Mouse (Mus musculus) kidney, embryonic 15.5 days (tissue): ENCODE data around the gene Xxylt1. TPM values are rescaled to one million over a fixed set of nuclear protein-coding genes. Genes with fewer than 3 reads are reported as not detected.

Experiments used
- ATAC-seq: fragments of 200-750 bp; cut with Nextera tagmentation; replicated peaks from 2 replicates; pipeline ENCODE4 v1.8.0; 2017; ENCODE audit warnings: moderate TSS enrichment; ENCODE audit not compliant: low FRiP score
- H3K27ac ChIP-seq: fragments of 300-500 bp; sonication (generic); 2 replicates; pipeline ENCODE4 v1.5.1; 2015; ENCODE audit warnings: mild to moderate bottlenecking, inconsistent platforms
- H3K27me3 ChIP-seq: fragments of 300-500 bp; sonication (generic); 2 replicates; pipeline ENCODE4 v1.6.1; 2015; ENCODE audit warnings: inconsistent platforms
- H3K36me3 ChIP-seq: fragments of 300-500 bp; sonication (generic); 2 replicates; pipeline ENCODE4 v1.6.1; 2015; ENCODE audit warnings: inconsistent platforms
- H3K4me1 ChIP-seq: fragments of 300-500 bp; sonication (generic); 2 replicates; pipeline ENCODE4 v1.6.1; 2015; ENCODE audit warnings: inconsistent platforms
- H3K4me2 ChIP-seq: fragments of 300-500 bp; sonication (generic); 2 replicates; pipeline ENCODE4 v1.6.1; 2015; ENCODE audit warnings: moderate library complexity, mild to moderate bottlenecking, inconsistent platforms
- H3K4me3 ChIP-seq: fragments of 300-500 bp; sonication (generic); replicated peaks from 2 replicates; pipeline ENCODE4 v1.5.1; 2015; ENCODE audit warnings: mild to moderate bottlenecking, inconsistent platforms
- H3K9ac ChIP-seq: fragments of 300-500 bp; sonication (generic); 2 replicates; pipeline ENCODE4 v1.6.1; 2015; ENCODE audit warnings: mild to moderate bottlenecking, inconsistent platforms
- H3K9me3 ChIP-seq: fragments of 300-500 bp; sonication (generic); replicated peaks from 2 replicates; pipeline ENCODE4 v1.6.1; 2016; ENCODE audit warnings: inconsistent platforms
- WGBS: fragments of 180-500 bp; shearing (Covaris S2); methylation state at CpG from one replicate; pipeline ENCODE4 v1.1.7; 2015; ENCODE audit warnings: mixed read lengths; 5-methylcytosine and 5-hydroxymethylcytosine counted together
- polyA plus RNA-seq: library from polyadenylated mRNA; unstranded; fragments of >200 nt; fragmentation: Nextera tagmentation; extraction: Ambion mirVana; gene quantifications from 2 replicates; pipeline ENCODE4 v1.2.1, GENCODE M21; 2015

Xxylt1 gene
- polyA plus RNA-seq, 1 experiment from 2014 or later, result 19.2 TPM

DNA sequence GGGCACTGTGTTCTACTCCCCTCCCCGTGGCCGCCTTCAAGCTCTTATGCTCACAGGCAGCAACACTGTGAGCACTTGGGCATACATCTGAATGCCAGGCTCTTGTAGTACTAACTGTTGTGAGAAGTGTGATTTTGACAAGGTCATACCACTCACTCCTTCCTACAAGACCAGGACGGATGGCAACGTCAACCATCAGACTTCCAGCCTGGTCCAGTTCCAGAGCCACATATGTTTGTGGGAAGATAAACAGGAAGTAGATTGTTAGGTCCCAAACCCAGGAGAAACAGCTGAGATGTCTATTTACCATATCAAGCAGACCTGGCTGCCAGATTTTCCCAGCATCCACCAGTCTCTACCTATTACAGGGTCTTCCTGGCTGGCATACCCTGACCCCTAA, 155.7 kb downstream of the Xxylt1 start:
- no peak overlapping the region for H3K27ac ChIP-seq
- no peaks in the 10 kb centered on the region for H3K36me3 ChIP-seq
- H3K27me3 ChIP-seq, result no peaks in the 10 kb centered on the region
- H3K4me2 ChIP-seq, result no peak overlapping the region
- no peak for ATAC-seq
- H3K4me3 ChIP-seq, result no peak overlapping the region
- H3K4me1 ChIP-seq, result 0 out of 2 replicates have a peak, but pooled peaks cover 4% of the 10 kb centered on the region
- WGBS, result 66% methylated on average over 4 of the region's 4 CpGs
- H3K9me3 ChIP-seq, result no peaks in the 10 kb centered on the region
- no peak overlapping the region for H3K9ac ChIP-seq

DNA sequence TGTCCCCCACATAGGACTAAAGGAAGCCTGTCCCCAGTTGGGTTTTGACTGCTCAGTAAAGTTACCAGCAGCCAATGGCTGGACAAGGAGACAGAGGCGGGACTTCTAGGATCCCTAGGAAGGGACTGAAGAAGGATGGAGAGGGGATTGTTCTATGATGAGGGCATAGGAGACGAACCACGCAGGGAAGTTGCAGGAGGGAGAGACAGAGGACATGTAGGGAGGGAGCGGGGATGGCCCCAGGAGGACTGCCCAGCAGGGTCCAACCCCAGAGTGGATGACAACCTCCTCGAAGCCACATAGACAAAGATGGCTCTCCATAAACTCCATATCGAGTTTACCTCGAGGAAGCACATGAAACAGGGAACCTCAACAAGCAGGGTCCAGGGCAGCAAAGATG, 157.3 kb downstream of the Xxylt1 start:
- H3K36me3 ChIP-seq, result no peaks in the 10 kb centered on the region
- WGBS, result 72% methylated on average over 7 of the region's 7 CpGs
- peaks cover 11% of the 10 kb centered on the region; the same call in 1 of the 2 replicates for H3K9me3 ChIP-seq
- H3K27me3 ChIP-seq, result no peaks in the 10 kb centered on the region
- no peak overlapping the region for H3K27ac ChIP-seq
- ATAC-seq, result no peak
- no peak overlapping the region for H3K4me3 ChIP-seq
- H3K4me2 ChIP-seq, result no peak overlapping the region
- H3K9ac ChIP-seq, result no peak overlapping the region
- H3K4me1 ChIP-seq, result 0 out of 2 replicates have a peak, but pooled peaks cover 4% of the 10 kb centered on the region

DNA sequence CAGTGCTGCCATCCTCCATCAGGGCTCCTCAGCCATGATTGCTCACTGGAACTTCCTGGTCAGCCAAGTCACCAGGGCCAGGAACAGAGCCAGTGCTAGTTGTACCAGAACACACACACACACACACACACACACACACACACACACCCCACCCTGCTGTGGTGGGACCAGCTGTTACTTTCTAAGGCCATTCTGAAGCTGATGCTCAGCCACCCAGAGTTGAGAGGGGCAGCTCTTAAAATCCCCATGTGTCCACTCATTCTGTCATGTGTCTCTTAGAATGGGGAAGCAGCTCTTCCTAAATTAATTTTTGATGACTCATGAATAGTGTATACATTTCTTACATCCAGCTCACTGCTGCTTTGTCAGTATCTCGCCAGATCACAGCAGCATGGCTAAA, 158.7 kb downstream of the Xxylt1 start:
- WGBS, result 78% methylated on average over 1 of the region's 1 CpGs
- Histone ChIP-seq H3K36me3 (no peaks in the 10 kb centered on the region), H3K27me3 (no peaks in the 10 kb centered on the region), H3K9me3 (peaks cover 11% of the 10 kb centered on the region; the same call in 1 of the 2 replicates), H3K27ac (no peak overlapping the region), H3K4me2 (no peak overlapping the region), H3K4me3 (no peak overlapping the region), H3K4me1 (0 out of 2 replicates have a peak, but pooled peaks cover 4% of the 10 kb centered on the region), H3K9ac (no peak overlapping the region)
- ATAC-seq, result no peak

DNA sequence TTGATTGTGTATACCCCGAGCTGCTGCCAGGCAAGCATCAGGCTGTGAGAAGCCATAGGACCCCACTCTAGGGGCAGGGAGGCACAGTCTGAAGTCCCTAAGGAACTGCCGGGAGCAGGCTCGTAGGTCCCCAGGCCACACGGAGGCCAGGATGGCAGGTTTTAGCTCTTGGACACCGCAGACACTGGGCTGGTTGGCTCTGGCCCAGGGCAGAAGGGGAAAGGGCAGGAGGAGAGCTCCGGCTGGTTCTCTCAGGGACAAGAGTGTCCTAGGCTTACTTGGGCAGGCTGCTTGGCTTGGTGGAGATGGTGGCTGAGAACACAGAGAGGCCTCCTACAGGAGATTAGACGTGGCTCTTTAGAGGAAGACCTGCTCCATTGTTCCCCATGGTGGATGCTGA, 162.4 kb downstream of the Xxylt1 start:
- peaks cover 11% of the 10 kb centered on the region; the same call in 1 of the 2 replicates for H3K9me3 ChIP-seq
- no peak overlapping the region for H3K9ac ChIP-seq
- H3K27ac ChIP-seq, result no peak overlapping the region
- no peak for ATAC-seq
- no peaks in the 10 kb centered on the region for H3K27me3 ChIP-seq
- no peaks in the 10 kb centered on the region for H3K36me3 ChIP-seq
- no peaks in the 10 kb centered on the region for H3K4me1 ChIP-seq
- 89% methylated on average over 7 of the region's 7 CpGs for WGBS
- H3K4me3 ChIP-seq, result no peak overlapping the region
- no peak overlapping the region for H3K4me2 ChIP-seq

DNA sequence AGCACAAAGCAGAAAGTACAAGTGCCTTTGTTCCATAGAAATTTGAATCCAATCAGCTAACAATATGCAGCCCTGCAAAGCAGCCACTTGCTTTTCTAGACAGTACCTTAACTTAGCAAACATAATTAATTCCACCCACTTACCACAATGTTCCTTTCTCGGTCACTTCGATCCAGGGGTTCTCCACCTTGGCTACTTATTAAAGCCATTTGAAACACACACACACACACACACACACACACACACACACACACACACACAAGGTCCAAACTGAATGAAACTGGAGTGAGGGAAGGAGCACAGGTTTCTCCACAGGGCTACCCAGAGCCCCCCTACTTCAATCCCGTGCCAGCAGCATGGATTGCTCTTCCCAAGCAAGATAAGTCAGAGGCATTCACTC, 164.3 kb downstream of the Xxylt1 start:
- WGBS, result 87% methylated on average over 3 of the region's 3 CpGs
- Histone ChIP-seq H3K4me3 (no peak overlapping the region), H3K4me2 (no peak overlapping the region), H3K9ac (no peak overlapping the region), H3K27ac (no peak overlapping the region), H3K9me3 (peaks cover 11% of the 10 kb centered on the region; the same call in 1 of the 2 replicates), H3K4me1 (no peaks in the 10 kb centered on the region), H3K36me3 (no peaks in the 10 kb centered on the region), H3K27me3 (no peaks in the 10 kb centered on the region)
- no peak for ATAC-seq

DNA sequence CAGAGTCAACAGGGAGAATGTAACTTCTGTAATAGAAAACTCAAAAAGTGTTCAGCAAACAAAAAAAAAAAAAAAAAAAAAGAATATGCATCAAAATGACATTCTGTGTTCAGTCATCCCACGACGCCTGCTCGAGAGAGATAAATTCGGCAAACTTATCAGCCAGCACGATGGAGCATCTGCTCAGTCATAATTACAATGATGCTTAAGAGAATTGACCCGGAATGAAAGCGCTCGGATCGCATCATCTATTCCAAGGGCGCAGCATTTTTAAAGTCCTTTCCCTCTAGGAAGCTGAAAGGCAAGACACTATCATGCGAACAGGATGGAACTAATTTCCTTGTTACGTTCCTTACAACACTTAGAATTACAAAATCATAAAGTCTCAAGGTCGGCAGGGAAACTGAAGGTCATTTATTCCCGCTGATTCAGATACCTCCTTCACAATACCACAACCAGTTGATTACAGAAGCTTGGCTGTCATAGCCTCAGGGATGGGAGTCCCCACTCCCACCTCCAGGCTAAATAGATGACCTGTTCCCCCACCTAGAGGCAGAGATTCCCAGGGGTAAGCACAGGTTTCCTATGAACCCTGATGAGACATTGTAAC, 165.5 kb downstream of the Xxylt1 start:
- H3K4me2 ChIP-seq, result no peak overlapping the region
- no peaks in the 10 kb centered on the region for H3K27me3 ChIP-seq
- no peak for ATAC-seq
- no peaks in the 10 kb centered on the region for H3K4me1 ChIP-seq
- no peak overlapping the region for H3K4me3 ChIP-seq
- H3K9ac ChIP-seq, result no peak overlapping the region
- no peaks in the 10 kb centered on the region for H3K36me3 ChIP-seq
- WGBS, result 92% methylated on average over 14 of the region's 14 CpGs
- H3K27ac ChIP-seq, result no peak overlapping the region
- peaks cover 11% of the 10 kb centered on the region; the same call in 1 of the 2 replicates for H3K9me3 ChIP-seq

Other genes starting within 250 kb of the Xxylt1 start
- 17.6 and 17.7 TPM in 2 replicates for gene Acap2, start 119.8 kb upstream of the Xxylt1 start, polyA plus RNA-seq
- gene Ppp1r2, start 193.8 kb upstream of the Xxylt1 start, polyA plus RNA-seq, result 87.7 and 91.7 TPM in 2 replicates
- gene Apod, start 233.4 kb upstream of the Xxylt1 start, polyA plus RNA-seq, result 0.36 and 1.0 TPM in 2 replicates